Mouse (Mus musculus) adrenal gland, adult 2 months (tissue): ENCODE data around the gene Ano4. TPM values are rescaled to one million over a fixed set of nuclear protein-coding genes. Genes with fewer than 3 reads are reported as not detected.

Source experiments
- DNase-seq: peaks from one replicate; pipeline ENCODE4 v3.0.0; 2021
- polyA plus RNA-seq: library from polyadenylated mRNA; depleted of rRNA; stranded (reverse); fragments of >200 nt; gene quantifications from 2 replicates; pipeline ENCODE4 v1.2.3, GENCODE M21; 2012
- total RNA-seq, 2 experiments: library from RNA; stranded (reverse); gene quantifications; 2 replicates each; pipeline ENCODE4 v1.2.3; 2021

Ano4 gene
- total and polyA plus RNA-seq, 3 experiments = 0.07 to 0.41 (median 0.17) TPM

DNA sequence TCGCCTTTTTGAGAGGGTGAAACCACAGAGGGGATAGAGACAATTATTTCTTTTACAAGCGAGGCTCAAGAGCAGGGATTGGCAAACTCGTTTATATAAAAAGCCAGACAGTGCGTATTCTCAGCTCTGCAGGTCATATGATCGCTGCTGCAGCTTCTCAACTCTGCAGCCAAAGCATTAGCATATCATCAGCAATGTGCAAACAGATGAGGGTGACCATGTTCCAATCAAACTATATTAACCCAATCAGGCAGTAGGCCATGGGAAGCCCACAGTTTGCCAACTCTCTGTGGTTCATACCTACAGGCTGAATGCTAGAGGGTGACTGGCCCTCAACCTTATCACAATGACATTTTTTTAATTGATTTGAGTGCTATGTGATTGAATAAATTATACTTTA is 64.2 kb downstream of the Ano4 start:
- no peak for DNase-seq

DNA sequence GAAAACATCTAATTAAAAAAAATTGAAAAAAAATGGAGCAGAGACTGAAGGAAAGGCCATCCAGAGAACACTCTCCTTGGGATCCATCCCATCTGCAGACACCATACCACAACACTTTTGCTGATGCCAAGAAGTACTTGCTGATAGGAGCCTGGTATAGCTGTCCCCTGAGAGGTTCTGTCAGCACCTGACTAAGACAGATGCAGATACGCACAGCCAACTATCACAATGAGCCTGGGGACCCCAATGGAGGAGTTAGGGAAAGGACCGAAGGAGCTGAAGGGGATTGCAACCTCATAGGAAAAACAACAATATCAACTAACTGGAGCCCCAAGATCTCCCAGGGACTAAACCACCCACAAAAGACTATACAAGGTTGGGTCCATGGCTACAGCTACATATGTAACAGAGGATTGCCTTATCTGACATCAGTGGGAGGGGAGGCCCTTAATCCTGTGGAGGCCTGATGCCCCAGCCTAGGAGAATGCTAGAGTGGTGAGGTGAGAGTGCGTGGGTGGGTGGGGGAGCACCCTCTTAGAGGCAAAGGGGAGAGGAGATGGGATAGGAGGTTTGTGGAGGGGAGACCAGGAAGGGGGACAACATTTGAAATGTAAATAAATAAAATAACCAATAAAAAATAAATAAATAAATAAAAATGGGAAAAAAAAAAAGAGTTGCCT is 71.4 kb downstream of the Ano4 start:
- no peak for DNase-seq

DNA sequence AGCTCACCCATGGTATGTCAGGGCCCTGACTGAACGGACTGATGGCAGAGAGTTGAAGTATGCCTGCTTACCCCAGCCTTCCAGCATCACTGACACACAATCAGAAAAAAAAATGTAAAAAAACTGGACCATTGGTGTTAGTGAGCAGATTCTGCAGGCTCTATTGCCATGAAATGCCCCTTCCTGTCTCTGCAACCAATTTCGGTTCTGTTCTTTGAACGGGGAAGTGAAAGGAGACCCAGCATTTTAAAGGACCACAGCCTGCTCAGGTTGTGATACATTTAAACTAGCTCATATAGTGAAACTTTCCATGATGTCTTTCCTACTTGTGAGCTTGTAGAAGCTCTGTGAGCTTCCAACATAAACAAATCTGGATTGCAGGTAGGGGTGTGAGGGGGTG is 77.2 kb downstream of the Ano4 start:
- no peak for DNase-seq

DNA sequence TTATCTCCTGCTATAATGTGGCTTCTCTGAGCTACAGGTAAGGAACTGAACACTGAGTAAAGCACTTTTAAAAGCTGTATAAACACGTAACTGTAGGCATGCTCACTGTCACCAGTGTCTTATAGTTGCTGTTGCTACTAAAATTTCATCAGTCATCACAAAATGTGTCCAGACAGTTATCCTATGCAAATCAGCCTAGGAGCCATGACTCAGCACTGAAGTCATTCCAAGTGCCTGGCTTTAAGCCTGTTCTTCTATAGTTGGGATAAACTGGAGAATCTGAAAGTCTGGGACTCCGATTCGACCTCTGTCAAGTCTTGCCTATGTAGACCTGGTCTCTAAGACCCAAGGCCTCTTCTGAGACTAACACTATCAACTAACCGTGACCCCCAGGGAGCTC is 81.2 kb downstream of the Ano4 start:
- DNase-seq = no peak

DNA sequence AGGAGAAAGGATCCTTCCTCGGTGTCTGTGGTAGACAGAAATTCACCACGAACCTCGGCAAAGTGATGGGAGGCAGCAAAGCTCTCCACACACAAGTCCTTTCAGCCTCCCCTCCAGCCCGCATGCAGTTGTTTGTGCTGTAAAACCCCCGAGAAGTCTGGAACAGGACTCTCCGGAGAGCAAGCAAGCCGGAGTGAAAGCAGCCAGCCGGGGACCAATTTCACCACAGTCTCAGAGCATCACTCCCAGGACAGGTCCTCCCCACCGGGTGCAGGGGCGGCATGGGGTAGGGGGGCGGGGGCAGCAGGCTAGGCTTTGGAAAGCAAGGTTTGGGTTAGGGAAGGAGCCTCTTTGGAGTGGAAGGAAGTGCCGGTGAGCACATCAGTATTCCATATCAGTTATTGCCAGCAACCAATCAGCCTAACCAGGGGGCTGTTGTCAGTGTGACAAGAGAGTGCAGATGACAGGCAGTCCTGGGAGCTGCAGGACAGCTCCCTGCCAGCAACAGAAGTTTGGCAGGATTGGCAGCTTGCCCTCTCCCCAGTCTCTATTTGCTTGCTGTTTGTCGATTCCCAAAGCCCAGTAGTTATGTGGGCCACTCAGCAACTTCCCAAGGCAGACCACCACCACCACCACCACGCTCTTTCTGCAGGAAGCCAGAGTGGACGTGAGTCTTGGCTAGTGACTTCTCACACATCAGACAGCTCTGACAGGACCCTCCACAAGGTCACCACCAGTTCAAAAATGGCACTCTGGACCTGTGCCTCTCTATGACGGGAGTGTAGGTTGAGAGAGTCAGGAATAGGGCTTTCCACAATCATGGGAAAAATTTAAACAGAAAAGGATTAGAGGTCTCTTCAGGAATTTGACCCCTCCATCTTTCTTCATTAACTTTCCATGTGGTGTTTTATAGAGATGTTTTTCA is 86.8 kb downstream of the Ano4 start:
- DNase-seq = peak; percentile 2

DNA sequence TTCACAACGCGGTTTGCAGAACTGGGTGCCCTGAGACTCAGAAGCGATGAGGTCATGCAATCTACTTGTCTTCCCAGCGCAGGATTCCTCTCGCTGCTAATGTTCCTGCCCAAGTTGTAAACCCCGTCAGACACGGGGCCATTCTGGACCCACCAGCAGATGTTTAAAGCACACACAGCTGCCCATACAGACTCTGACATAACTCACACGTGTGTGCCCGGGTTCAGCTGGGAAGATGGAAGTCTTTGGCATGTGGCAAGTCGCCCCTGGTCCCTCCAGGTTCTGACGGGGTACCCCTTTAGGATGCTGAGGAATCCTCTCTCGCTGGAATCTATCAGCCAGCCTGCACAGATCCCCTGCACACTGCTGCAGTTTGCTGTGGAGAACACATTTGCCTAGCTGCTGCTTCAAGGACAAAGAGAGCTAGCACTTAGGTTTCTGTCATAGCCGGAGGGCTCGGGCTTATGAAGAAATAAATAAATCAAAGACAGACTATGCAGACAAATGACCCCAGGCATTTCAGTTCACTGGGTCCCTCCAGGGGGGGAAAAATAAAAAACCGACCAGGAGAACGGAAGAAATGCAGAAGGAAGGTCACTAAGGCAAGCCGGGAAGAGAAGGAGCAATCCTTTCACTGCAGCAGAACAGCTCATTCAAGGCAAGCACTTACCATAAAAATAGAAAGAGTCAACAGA is 87.7 kb downstream of the Ano4 start:
- DNase-seq = peak; percentile 4

DNA sequence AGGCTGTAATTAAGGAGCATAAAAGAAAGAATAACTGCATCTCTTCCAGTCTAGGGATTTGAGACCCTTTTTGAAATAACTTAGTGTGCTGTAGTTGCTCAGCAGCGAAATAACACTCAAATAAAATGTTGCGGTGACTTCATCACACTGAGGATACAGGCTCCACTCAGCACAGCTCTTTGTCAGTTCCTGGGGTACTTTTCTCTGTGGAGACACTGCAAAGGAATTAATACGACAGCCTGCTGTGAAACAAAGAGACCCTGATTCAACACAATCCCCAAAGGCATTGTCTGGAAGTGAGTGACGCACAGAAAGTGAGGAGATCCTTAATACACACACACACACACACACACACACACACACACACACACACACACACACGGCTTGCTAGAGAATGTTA is 89.8 kb downstream of the Ano4 start:
- no peak for DNase-seq

DNA sequence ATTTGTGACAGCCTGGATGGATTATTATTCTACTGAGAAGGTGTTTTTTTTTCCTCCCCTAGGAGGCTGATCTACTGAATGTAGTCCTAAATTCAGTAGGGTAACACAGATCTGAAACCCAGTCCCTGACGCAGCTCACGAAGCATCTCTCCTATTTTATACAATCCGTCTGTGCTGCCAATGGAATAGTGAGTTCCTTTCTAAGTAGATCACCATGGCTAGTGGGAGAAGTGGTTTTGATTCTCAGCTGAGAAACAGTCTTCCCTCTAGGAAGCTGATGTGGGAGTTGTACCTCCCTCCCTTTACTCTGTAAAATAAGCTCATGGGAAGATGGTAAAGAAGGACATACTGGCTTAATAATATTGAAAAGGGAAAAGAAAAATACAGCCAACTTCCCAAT is 90.8 kb downstream of the Ano4 start:
- no peak for DNase-seq

DNA sequence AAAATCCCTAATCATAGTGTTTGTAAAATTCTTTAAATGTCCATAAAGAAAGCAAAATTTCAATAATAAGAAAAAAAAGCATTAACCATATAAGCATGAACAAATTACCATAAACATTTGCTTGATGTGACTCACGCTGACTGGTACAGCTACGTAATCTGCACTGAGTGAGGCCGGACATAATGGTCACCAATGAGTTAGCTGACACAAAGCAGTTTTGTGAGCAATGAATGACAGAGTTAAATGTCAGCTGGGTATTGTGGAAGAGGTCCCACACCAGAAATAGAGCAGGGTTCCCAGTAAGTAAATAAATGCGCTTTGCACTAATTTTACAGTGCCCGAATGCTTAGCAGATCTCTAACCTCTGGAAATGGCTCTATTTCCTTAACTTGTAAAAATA is 91.9 kb downstream of the Ano4 start:
- DNase-seq = no peak

DNA sequence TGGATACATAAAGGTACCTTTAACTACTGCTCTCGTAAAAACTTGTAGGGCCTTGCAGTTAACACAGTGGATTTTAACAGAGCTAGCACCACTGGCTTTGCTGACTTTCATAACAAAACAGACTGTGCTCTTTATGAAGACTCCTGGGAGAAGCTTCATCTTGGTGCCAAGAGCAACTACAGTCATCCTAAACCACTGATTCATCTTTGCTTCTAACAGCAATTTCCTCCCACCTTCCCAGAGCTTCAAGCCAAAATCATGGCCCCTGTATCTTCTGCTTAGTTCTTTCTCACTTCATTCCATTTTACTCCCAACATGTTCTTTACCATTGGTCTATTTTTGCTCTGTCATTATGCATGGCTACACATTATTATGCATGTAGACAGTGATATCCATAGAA is 100.8 kb downstream of the Ano4 start:
- DNase-seq = no peak

DNA sequence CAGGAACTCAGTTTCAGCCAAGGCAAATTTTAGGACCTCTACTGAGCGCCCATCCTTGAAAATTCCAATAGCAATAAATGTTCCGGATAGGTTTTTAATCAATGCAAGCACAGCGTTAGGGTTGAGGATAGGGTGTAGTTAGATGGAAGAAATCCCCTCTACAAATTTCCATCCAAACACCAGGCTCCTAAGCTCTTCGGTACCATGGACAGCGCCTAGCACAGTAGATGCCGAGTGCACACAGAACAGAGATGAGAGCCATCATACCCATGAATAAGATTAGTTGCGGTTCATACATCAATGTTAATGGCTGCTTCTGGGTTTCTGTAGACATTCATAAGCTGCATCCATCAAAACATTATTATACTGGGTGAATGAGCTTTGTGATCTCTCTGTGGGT is 120.0 kb downstream of the Ano4 start:
- peak; percentile 21 for DNase-seq

DNA sequence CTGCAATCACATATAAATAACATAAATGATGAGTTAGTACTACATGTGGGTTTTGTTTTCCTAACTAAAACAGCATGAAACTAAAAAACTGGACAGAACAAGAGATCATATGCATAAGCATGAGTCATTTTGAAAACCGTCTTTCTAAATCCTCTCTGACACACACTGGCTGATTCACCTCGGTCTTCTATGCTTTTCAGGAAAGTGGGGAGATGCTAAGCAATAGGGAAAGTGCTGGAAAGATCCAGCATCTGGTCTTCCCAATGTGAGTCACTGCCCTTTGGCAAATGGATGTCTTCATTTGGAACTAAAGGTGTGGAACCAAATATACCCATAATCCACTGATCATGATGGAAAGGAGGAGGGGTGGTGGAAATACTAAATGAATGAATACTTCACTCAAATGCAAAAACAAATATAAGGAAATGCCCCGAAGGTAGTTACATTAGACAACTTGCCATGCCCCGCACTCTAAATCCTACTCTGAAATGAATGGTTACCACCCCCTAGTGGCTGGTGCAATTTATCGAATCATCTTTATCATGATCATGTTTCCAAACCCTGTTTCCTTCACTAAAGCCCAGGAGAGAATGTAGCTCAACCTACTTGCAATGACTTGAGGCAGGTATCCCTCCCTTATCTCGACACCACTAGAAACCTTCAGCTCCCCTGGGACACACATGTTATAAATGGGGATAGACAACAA is 122.1 kb downstream of the Ano4 start:
- no peak for DNase-seq

DNA sequence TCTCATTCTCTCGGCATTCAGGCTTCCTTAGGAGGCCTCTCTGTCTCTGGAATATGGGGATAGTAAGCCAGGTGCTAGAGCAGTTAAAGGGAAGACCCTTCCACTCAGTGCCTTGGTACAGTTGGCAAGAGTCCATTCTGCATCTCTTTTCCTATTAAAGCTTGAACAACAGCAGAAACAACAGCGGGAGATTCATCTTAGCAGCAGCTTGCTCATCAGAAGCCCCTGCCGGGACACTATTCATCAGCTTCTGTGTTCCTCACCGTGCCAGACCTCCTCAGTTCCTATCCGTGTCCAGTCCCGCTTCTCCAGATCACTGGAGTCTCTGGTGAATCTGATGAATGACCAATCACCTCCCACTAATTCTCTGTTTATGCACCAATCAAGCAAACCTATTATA is 128.5 kb downstream of the Ano4 start:
- DNase-seq = no peak

DNA sequence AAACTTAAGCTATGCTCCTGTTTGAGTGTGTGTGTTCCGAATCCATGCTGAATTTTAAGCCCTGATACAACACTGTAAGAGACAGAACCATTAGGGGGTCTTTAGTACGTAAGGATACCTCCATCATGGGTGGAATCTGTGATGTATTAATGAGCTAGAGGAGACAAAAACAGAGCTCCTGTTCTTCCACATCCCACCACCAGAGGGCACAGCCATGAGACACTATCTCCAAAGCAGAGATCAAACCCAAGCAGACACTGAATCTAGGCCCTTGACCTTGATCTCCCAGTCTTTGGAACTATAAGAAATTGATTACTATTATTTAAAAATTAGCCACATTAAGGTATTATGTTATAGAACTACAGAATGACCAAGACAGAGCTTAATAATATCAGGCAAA is 138.7 kb downstream of the Ano4 start:
- no peak for DNase-seq

DNA sequence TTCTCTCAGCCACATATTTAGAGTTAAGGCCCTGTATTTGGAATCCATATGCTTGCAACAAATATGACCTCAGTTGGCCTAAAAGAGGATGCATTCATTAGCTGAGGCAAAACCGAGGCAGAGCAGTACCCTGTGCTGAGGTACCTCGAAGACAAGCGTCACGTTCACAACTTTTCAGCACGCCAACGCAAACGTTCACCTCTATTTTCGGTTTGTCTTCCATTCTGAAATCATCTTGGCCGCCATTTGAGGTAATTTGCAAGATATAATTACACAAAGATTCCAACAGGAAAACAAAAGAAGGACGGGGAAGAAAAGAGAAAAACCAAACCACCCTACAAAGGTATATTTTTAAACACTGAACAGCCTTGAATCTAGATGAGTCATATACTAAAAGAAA is 148.1 kb downstream of the Ano4 start:
- DNase-seq = no peak

DNA sequence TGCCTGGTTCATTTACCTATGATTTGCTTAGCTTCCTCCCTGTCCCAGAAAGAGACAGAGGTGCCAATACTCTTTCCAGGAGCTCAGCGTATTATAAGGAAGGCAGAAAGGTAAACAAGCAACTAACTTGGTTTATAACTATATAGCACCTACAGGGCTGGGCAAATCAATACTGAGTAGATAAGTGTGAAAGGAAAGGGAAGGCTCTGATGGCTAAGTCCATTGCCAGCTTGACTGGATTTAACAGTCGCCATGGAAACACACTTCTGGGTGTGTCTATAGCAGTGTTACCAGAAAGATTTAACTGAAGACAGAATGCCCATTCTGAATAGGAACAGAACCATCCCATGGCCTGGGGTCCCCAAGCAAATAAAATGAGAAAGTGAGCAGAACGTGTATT is 149.5 kb downstream of the Ano4 start:
- no peak for DNase-seq

DNA sequence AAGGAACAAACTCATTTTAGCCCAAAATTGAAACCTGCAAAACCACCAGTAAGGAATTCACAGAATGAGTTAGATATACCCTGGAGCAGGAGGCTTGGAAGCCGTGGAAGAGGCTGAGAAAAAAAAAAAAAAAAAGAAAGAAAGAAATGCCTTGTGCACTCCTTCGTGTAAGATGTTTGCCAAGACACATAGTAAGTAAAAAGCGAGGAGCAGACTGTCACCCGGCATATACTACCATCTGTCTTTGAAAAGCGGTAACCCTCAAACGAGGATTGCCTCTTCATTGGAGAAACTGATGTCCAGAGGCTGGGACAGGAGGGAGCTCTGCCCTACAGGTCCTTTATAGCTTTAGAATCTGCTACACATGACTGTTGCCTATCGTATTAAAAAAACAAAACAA is 150.1 kb downstream of the Ano4 start:
- DNase-seq = no peak

DNA sequence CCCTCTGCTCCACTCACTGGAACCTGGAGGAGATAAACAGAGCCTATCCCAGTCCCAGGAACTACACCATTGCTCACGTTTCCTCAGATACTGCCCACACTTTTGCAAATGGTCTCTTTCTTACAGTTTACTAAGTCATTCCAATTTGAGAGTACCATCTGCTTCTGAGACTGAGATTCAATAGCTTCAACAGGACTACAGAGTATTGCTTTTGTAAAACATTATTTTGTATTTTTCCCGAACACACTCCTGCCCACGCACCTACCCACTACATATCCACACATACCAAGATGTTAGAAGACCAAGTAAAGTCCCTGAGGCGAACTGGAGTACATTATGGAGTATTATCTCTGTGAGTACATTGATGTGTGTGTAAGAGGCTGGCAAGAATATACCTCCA is 166.6 kb downstream of the Ano4 start:
- no peak for DNase-seq

DNA sequence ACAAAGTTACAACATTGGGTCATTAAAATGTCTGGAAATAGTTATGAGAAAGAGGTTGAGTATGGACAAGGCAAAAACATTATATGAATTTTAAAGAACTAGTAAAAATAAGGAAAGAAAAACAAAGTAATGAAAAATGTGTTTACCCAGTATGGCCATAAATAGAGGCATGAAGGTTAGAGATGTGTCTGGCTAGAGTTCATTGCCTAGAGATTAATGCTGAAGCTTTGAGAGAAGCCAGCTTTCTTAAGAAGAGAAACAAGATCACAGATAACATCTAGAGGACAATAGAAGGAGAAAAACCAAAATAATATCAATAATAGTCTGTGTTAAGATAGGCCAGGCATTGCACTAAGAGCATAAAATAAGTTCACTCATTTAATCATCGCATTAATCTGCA is 180.0 kb downstream of the Ano4 start:
- no peak for DNase-seq

DNA sequence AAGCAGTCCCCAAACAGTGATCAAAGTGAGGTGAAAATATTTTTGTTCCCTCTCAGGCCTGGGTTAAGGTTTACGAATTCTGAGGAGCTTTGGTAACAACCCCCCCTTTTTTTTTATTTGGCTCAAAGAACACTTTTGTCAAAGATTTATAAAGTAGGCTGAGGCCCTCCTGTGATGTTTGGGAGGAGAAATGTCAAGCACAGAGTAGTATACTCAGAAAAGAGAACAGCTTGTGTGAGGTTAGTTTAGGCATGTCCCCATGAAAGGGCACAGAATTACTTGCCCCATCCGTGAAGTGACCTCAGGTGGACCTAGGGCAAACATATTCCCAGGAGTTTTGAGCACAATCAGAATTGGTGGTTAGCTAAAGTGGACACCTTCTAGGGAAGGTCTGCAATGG is 189.1 kb downstream of the Ano4 start:
- no peak for DNase-seq

DNA sequence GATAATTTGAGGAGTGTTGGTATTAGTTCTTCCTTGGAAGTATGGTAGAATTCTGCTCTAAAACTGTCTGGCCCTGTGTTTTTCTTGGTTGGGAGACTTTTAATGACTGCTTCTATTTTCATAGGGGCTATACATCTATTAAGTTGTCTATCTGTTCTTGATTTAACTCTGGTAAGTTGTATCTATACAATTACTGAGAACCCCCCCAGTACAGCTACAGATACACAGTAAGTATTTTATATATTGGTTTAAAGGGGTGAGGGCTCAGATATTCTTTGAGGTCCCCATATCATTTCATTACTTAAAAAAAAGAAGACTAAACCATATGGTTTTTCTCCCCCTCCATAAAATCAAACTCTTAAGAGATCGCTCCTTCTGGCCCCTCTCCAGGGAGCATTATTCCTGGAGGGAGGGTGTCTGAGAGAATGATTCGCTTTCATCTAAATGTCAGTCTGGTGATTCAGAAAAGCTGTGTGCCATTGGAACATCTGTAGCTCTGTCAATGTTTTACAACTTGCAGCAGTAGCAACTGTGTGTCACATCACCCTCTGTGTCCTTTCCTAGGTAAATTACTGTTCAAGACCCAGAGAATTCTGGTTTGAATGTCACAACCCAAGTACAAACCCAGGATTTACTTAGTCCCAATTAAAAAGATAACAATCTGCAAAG is 189.6 kb downstream of the Ano4 start:
- DNase-seq = peak; percentile 26

DNA sequence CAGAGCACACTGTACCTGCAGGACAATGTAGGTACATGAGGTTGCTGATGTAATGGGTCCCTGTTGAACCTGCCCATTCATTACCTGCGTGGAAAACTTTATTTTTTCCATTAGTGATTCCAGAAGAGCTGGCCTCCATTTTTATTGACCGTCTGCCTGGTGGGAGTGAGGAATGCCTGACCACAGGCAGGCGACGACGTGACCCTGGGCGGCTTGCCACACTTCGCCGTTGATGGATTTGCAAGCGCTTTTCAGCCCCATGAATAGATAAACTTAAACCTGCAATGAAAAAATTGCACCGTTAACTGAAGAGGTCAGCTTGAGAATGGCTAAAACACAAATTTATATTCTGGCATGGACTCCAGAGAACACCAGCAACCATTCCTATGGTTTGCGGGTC is 195.4 kb downstream of the Ano4 start:
- peak; percentile 31 for DNase-seq
